Mouse (Mus musculus) activated CD4-positive, CD25-positive, alpha-beta regulatory T cell, adult 4 months (primary cell): ENCODE results near the gene Chst1. TPM values are rescaled to one million over a fixed set of nuclear protein-coding genes. Genes with fewer than 3 reads are reported as not detected.

Experiments
- ATAC-seq: one replicate; pipeline ENCODE4 v1.8.0; 2017
- polyA plus RNA-seq, 2 experiments: library from polyadenylated mRNA; unstranded; fragments of 100-300 nt; shearing (Covaris generic); gene quantifications; one replicate each; pipeline ENCODE4 v1.2.1; 2017

Chst1 gene
- under 1 TPM in 1 of 2 experiments, not detected in 1; 0.20 TPM for polyA plus RNA-seq

DNA sequence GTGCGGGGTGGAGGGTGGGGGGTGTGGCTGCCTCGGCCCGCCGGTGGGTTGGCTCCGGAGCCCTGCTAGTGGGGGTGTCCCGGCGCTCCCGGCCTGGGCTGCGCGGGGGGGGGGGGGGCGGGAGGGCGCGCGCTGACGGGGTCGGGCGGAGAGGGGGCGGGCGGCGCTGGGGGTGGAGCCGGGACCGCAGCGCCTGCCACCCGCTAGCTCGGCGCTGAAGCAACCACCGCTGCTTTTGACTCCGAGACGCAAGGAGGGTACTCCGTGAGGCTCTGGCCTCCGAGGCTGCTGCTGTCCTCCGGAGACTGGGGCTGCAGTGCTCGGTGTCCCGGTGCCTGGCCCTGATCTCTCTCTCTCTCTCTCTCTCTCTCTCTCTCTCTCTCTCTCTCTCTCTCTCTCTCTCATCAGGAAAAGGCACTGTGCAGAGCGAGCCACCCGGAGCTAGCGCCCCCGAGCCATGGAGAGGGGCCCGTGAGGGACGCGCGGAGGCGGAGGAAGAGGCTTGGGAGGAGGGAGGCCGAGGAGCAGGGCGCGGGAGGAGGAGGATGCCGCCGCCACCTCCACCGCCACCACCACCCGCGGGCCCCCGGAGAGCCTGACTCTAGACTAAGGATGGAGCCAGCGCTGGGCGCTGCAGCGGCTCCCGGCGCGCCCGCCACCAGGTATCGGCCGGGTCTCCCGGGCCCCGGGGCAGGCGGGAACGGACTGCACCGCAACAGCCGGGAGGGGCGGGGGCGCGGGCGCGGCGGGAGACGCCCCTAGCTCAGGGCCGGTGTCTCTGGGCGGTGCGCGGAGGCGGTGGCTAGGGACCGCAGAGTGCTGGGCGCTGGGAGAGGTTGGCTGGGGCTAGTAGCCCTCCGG, at the start of gene Chst1:
Gene Chst1 (plus strand): TSS at position 221 of the 861 bp plus-strand sequence.
- ATAC-seq: no peak

DNA sequence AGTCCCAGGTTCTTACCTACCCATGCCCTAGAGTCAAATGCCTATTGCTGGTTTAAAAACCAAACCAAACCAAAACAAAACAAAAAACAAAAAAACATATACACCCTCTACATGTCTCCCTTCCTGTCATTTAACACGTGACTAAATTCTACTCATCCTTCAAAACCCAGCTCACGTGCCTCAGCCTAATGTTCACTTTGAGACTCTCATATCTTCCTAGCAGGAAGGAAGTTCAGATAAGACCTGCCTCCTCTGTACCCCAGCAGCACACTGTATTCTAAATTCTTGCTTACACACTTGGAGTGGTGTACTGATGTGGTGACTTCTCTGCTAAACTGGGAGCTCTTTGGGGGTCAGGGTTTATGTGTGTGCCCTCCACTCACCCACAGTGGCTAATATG, 49.5 kb upstream of the Chst1 start:
- ATAC-seq: no peak

DNA sequence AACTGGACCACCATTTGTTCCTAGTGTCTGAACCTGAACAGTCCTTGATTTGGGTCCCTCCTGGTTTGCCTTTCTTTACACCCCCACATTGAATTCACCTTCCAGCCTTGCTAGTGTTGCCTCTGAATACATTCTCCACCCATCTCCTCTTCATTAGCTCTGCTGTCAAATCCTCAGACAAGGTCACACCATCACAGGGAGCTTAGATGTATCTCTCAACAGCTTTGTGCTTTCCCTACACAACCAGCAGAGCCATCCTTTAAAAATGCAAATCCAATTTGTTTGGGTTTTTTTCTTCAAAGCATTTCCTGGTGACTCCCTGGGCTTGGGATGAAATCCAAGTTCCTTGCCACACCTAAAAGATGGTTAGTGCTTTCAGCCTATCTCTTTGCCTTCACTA, 45.0 kb upstream of the Chst1 start:
- no peak for ATAC-seq

DNA sequence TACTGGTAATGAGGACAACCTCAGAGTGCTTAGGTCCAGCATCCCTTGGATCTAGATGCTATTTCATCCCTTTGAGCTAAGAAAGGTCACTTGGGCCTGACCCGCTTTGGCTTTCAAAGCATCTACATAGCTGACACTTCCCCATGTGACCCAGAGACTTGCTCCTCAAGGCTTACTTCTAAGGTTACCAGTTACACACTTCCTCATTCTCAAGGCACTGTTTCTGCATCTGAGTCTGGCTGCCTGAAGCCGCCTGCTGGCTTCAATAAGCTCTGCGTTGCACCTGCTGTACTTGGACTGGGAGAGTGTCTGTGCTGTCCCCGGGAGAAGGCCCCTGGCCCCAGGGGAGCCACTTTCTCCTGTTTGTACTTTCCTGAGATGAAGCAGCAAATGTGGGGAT, 36.6 kb upstream of the Chst1 start:
- ATAC-seq: no peak

DNA sequence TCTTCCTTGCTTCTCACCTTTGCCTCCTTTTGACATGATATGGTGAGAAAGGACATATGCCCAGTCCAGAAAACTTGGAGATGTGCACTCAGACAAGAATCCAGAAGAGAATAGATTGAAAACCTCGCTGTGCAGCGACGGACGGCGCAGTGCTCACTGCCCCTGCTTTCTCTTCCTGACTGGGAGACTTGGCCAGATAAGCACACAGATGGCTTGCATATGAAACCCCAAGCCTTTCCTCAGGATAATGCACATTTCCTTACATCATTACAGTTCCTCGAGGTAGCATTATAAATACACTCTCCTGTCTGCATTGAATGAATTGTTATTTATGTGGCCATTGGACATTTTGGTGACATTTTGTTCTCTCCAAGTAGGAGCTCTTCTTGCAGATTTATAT, 28.9 kb upstream of the Chst1 start:
- ATAC-seq: no peak

DNA sequence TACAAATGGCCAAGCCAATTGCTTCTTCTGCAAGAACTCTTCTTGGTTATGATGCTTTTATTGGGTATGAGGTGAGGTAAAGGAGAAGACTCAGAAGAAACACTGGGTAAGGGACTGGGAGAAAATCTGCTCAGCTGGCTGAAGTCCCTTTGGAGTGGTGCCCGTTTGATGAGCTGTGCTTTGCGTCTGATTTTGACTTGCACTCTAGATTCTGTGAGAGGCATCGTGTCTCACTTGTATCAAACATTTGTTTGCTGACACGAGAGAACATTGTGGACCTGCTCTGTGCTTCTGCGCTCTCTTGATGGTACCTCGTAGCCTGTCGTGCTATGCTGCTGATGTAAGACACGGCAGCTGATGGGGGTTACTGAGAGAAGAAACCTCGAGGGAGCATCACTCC, 21.7 kb upstream of the Chst1 start:
- no peak for ATAC-seq

DNA sequence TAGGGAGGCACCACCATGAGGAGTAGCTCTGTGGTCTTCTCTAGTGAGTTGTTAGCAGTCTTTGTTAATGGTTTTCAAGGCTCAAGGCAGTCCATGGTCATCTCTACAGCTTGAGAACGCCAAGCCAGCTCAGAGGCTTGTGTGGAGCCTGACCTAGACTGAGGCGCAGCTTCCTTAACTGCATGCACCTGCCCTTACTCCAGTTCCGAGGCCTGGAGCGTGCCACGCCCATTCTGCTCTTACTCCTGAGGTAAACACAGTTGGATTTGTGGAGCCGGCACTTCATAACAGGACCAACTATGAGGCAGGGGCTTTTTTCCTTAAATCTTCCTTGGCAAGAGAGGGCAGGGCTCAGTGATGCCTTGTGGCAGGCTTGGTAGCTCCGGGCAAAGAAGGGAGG, 18.2 kb upstream of the Chst1 start:
- no peak for ATAC-seq

DNA sequence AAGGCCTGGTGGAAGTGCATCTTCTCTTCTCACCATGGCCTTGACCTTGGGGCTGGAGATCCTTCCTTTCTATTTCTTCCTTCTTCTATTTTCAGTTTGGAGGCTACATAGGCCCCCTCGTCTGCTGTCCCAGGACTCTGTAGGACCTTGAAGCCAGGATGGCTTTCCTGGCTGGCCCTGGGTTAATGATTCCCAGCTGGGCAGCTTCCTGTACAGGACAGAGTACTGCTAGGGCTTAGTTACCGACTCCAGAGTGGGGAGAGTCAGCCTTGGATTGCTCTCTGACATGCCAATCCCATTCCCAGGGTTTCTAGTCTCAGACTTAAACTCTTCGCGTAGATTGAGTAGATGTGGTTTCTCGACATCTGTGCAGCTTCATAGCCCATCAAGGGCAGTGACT, 16.9 kb upstream of the Chst1 start:
- no peak for ATAC-seq

DNA sequence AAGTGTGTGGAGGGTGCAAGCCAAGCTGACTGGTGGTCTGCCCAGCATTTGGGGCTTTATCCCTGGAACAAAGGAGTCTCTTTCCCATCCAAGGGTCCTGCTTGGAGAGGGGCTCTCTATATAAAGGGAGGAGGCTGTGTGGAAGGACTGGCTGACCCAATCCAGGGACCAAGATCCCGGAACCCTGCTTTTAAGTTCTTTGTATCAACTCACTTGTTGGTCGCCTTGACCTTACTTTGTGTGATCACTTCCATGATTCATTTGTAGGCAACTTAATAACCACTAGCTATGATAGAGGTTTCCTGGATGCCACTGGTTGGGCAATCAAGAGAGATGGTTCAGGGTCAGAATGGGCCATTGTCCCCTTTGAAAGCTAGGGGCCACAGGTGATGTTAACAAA, 11.7 kb upstream of the Chst1 start:
- ATAC-seq: no peak

DNA sequence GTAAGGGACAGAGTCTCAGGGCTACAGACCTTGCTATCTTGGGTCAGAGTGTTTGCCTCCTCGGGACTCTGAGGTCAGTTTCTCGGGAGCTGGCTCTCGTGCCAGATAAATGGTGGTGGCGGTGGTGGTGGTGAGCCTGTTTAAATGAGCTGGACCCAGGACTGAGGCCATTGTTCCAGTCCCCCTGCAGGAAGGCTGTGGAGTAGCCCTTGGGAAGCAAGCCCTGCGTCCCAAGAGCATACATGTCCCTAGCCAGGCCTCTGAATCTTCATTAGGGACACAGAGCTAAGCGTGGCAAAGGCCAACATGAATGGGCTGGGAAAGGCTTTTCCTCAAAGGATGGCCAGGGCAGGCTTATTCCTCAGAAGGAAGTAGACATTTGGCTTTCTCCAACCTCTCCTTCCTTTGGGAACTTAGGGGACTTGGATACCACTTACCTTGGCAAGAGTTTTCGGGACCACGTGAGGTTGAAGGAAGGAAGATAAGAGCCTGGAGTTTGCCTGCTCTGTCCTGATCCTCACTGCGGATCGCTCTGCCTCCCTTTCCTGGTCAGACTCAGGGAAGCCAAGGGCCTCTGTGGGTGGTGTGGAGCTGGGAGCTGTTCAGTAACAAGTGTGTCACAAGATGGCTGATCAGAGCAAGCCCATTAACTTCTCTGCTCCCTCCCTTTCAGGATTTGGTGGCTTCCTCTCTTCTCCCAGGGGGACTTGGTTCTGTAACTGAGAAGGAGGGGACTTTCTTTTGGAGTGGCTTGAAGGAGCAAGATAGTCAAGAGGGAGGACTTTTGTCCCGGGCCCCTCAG, 4.4 kb upstream of the Chst1 start:
- ATAC-seq: no peak

DNA sequence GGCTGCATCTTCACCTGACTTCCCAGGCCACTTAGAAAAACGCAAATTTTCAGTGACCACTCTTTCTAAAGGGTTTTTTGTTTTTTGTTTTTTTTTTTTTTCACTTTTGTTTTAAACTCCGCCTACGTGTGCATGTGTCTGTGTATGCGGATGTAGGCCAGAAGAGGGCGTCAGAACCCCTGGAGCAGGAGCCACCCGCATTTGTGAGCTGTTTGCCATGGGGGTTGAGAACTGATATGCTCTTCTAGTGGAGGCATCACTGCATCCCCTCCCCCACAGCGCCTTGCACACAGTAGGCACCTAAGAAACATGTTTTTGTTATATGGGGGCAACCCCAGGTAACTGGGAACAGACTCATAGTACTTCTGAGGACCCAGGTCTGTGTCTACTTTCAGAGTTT, 2.2 kb upstream of the Chst1 start:
- no peak for ATAC-seq

DNA sequence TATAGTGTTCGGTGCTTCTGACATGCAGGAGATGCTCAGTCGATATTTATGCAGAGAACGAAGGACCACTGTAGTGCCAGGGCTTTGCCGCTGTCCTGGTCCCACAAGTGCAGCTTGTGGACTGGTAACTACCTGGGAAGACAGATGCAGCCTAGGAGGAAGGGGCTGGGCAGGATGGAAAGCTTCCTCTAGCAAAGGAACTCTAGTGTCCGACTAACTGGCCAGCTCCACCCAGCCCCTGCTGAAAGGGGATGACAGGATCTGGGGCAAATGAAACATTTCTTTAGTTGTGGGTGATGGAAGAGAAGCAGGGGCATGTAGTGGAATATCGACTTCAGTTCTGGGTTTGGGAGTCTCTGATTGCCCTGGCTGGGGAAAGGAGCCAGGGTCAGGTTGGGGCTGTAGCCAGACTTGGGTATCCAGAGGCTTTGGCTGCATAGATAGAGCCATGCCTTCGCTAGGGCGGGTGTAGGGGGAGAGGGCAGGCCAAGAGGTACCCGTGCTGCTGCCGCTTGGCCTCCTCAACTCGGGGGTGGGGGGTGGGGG, 493 bp upstream of the Chst1 start:
- ATAC-seq: no peak

DNA sequence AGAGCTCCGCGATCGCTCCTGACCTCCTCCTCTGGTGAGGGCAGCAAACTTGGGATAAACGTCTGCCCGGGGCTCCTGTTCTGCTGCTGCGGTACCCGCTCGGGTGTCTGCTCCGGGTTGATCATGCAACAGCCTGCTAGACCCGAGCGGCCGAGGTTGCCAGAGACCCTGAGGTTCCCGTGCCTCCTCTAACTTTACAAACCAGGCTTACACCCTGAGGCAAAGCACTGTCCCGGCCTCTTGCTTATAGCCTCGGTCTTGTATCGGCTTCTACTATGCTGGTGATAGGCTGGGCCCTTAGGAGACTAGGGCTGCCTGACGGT, 802 bp downstream of the Chst1 start:
- no peak for ATAC-seq

DNA sequence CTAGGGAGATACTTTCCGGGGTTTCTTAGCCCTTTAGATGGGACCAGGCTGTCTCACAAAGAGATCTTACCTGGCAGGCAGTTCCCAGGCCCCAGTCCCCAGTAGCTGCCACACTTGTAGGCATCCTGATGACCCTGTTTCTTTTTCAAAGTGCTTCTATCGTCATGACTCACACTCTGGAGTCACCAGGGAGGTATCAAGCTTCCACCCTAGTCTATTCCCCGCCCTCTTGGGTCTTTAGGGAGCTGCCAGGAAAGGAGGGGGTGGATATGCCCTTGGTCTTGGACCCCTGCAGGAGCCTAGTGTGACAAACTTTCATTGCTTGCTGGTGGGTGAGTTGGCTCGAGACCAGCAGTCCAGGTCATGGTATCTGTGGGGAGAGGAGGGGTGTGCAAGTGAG, 1.7 kb downstream of the Chst1 start:
- ATAC-seq: no peak

DNA sequence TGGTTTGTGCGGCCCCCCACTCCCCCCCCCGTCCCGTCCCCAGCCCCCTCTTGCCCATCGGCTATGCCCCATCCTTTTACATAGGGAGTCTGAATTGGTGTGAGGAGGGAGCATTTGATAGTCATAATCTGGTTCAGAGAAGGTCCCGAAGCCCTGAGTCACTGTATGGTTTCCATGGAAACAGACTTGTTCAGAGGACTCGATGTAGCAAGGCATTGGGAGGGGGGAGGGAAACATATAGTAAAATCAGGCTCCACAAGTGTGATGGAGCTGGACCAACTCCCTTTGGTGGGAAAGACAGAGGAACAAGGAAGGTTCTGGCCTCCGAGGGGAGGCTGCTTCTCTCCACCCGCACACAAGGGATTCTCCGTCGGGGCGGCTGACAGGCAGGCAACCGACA, 2.6 kb downstream of the Chst1 start:
- no peak for ATAC-seq

DNA sequence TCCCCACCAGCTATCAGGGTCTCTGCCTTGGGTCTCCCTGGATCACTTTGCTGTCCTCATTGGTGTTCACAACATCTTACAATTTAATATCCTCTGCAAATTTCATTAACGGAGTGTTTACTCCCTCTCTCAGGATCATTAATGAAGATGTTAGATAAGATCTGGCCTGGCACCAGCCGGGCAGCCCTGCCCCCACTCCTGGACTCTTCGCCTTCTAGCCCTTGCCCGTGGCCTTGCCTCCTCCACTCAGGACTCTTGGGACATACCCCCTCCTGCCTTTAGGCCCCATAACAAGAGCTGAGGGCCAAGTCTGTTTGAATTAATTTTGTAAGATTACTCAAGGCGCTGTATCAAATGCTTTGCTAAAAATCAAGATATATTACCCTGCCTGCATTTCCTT, 4.1 kb downstream of the Chst1 start:
- ATAC-seq: no peak

DNA sequence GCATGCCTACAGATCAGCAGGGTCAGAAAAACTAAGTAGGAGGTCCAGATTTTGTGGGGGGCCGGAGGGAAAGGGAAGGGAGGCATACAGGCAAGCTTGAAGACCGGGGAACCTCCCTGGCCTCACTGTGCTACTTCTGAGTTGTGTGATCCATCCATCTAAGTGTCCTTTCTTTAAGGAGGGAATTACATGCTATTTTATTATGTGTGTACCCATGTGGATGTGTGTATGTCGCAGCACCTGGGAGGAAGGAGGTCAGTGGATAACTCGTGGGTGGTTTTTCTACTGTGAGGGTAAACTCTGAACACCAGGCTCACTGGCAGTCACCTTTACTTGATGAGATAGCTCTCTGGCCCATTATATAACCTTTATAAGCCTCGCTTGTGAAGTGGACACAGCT, 5.1 kb downstream of the Chst1 start:
- no peak for ATAC-seq

DNA sequence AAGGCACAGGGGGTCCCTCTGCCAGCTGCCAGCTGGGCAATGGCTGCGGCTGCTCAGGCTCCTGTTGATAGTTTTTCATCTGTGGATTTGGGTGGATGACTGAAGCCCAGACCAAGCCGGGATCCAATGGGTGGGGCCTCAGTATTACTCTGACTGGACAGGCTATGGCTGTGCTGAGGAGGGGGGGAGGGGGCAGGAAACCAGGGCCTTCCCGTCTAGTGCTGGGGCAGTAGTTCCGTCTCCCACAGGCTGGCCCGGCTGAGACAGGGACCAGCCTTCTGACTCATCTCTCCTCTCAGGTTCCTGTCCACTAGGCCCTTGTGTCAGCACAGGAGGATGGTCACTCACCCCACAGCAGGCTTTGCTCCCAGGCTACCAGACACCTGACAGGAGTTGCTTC, 6.5 kb downstream of the Chst1 start:
- ATAC-seq: no peak

DNA sequence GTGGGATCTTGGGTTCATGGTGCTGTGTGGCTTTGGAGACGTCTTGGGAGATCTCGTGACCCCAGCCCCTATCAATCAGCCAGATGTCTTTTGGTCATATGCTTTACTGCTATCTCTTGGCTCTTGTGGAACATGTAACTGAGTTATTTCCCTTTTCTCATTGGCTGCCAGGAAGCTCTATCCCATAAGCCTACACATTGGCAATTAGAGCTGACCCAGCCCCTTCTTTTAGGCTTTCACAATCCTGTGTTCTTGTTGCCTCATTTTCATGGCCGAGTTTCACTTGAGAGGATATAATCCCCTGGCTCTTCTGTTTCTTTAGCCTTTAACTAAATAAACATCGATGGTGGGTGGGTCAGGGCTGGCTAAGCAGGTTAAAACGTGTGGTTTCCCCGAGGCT, 7.6 kb downstream of the Chst1 start:
- ATAC-seq: no peak

DNA sequence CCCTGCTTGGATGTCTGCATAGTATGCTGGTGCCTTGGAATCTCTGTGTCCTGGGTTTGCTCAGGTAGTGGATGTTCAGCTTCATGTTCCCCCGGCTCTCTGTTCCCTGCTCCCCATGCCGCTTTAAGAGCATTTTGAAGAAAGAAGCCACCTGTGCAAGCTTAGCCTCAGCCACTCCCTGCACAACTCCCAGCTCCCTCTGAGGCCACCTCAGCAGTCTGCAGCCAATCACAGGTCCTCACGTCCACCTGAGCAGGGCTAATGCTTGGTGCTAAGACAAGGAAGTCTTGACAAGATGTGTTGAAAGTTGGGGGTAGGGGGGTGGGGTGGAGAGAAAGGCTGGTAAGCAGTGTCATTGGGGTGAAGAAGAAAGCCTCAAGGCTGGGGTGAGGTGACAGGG, 8.1 kb downstream of the Chst1 start:
- no peak for ATAC-seq

DNA sequence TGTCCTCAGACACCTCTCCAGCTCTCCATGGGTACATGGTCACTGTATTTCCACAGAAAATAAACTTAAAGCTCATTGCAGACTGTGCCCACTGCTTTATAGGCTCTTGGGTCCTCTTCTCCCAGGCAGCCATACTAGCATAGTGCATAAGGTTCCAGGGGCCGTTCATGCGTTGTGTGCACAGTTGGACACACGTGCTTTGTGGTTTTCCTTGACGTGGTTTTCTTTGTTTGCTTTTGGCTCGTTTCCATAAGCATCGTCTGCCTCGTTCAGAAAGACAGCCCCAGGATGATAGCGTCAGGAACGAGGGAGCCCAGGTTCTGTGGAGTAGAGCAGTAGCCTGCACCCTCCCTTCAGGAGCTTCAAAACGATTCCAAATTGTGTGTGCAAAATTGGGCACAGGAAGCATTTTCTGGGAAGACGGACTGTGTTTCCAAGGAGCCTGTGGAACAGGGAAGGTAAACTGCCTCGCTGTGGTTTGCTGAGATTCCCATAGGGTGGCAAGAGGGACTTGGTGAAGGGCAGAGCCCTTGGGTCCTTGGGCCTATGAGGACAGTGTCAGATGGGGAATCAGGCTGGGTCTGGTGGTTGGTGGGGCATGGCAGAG, 8.6 kb downstream of the Chst1 start:
- no peak for ATAC-seq

DNA sequence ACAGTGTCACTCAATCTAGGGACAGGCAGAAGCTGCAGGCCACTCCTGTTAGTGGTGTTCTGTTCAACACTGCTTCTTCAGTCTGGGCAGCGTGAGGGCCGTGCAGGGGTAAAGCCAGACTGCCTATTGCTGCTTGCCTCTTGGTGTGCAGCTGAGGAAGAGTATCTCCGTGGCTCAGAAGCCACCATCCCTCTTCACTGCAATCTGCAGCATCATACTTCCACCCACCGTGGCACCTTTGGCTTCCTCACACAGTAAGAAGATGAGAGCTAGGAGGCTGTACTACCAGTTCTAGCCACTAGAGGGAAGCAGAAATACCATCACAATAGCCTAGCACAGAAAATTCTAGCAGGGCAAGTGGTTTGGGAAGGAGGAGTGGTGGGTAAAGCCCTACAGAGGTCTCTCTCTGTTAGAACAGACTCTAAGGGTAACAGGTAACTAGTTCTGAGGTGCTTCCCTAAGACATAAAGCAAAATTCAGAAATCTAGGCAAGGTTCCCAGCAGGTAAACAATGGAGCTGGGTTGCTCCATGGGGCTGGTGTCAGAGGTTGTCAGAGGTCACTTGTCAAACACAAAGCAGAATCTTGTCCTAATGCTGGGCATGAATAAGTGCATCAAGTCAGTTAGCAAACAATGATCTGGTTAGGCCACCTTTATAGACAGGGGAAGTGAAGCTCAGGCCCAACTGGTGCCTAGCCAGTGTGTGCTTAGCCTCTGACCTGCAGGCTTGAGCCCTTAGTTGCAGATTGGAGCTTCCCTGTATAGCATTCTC, 9.5 kb downstream of the Chst1 start:
- no peak for ATAC-seq
